Mouse (Mus musculus) megakaryocyte, embryonic 14.5 days (primary cell): ENCODE results near the gene Dedd.
A peak's percentile ranks its signal among the peaks of the same experiment; 100 is the strongest.

ENCODE experiments used
- FLI1 ChIP-seq: IDR thresholded peaks from 2 replicates; pipeline ENCODE4 v1.6.1; 2012; ENCODE audit warnings: low read length, inconsistent platforms, mixed read lengths
- GATA1 ChIP-seq: IDR thresholded peaks from 3 replicates; pipeline ENCODE4 v1.6.1; 2012; ENCODE audit warnings: mixed read lengths, low read length, inconsistent platforms, borderline replicate concordance

- no peak for TF ChIP-seq GATA1
- TF ChIP-seq FLI1: 0 out of 2 replicates have a peak, but pooled peaks have one; percentile 26
These were observed 59.6 kb downstream of the Dedd start, which contains the start of gene Arhgap30 for GRCm38 (mm10) chr1:171388376-171389102.
